Mouse (Mus musculus) heart, postnatal 0 days (tissue): ENCODE data around the gene Rfx8. TPM values are rescaled to one million over a fixed set of nuclear protein-coding genes. Genes with fewer than 3 reads are reported as not detected.
A peak's percentile ranks its signal among the peaks of the same experiment; 100 is the strongest.

Experiments
- ATAC-seq: fragments of 200-750 bp; cut with Nextera tagmentation; 2 replicates; pipeline ENCODE4 v1.8.0; 2017; ENCODE audit warnings: low read depth, moderate number of reproducible peaks, moderate library complexity; ENCODE audit not compliant: insufficient read depth
- DNase-seq: peaks from one replicate; pipeline ENCODE4 v3.0.0-alpha.2; 2016; ENCODE audit warnings: low spot score
- H3K27ac ChIP-seq: fragments of 300-500 bp; sonication (generic); 2 replicates; pipeline ENCODE4 v1.5.1; 2014; ENCODE audit warnings: low read depth, mild to moderate bottlenecking
- H3K27me3 ChIP-seq: fragments of 300-500 bp; sonication (generic); 2 replicates; pipeline ENCODE4 v1.6.1; 2014; ENCODE audit warnings: low read length, mixed read lengths; ENCODE audit not compliant: control insufficient read depth, insufficient read depth
- H3K36me3 ChIP-seq: fragments of 300-500 bp; sonication (generic); replicated peaks from 2 replicates; pipeline ENCODE4 v1.6.1; 2014; ENCODE audit warnings: low read length, mixed read lengths; ENCODE audit not compliant: control insufficient read depth, insufficient read depth
- H3K4me1 ChIP-seq: fragments of 300-500 bp; sonication (generic); 2 replicates; pipeline ENCODE4 v1.6.1; 2014; ENCODE audit warnings: antibody characterized with exemption; ENCODE audit not compliant: control insufficient read depth, insufficient read depth
- H3K4me2 ChIP-seq: fragments of 300-500 bp; sonication (generic); 2 replicates; pipeline ENCODE4 v1.6.1; 2014; ENCODE audit warnings: low read depth, mild to moderate bottlenecking, low read length, moderate library complexity
- H3K4me3 ChIP-seq: fragments of 300-500 bp; sonication (generic); 2 replicates; pipeline ENCODE4 v1.5.1; 2014; ENCODE audit warnings: low read depth, low read length
- H3K9ac ChIP-seq: fragments of 300-500 bp; sonication (generic); replicated peaks from 2 replicates; pipeline ENCODE4 v1.6.1; 2014; ENCODE audit warnings: low read depth, low read length, mixed read lengths
- H3K9me3 ChIP-seq: fragments of 300-500 bp; sonication (generic); replicated peaks from 2 replicates; pipeline ENCODE4 v1.6.1; 2016; ENCODE audit warnings: low read length; ENCODE audit not compliant: control insufficient read depth
- CTCF ChIP-seq: IDR thresholded peaks from 2 replicates; pipeline ENCODE4 v1.5.1; 2016; ENCODE audit warnings: antibody characterized with exemption, control low read depth, low read depth
- EP300 ChIP-seq: IDR thresholded peaks from 2 replicates; pipeline ENCODE4 v1.6.1; 2016; ENCODE audit warnings: antibody characterized with exemption, low read depth
- WGBS: fragments of 180-500 bp; shearing (Covaris S2); extraction: QIAGEN DNeasy Blood & Tissue Kit; methylation state at CpG from one replicate; pipeline ENCODE4 v1.1.7; 2014; 5-methylcytosine and 5-hydroxymethylcytosine counted together
- polyA plus RNA-seq: library from polyadenylated mRNA; unstranded; fragments of >200 nt; fragmentation: Nextera tagmentation; extraction: Ambion mirVana; gene quantifications from 2 replicates; pipeline ENCODE4 v1.2.1, GENCODE M21; 2015
- total RNA-seq: library from RNA; depleted of rRNA; stranded (reverse); fragments of >200 nt; gene quantifications from 2 replicates; pipeline ENCODE4 v1.2.3, GENCODE M21; 2014; ENCODE audit warnings: low replicate concordance

The Rfx8 gene
- total and polyA plus RNA-seq, 2 experiments from 2014 or later: 0.68 TPM; not detected in 1

DNA sequence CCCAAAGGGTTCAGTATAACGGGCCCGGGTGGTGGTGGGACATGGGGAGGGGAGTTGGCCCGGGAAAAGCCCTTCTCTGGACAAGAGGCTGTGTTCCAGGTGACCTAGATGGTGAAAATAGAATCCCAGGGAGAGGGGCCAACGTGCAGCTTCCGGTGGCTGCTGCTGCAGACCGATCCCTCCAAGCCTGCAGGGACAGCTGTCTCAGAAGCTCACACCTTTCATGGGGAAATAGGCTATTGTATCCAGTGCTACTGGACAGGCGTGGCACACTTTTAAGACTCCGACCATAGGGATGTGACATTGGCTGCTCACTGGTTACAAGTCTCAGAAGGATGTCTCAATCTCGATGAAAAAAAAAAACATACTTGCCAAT lies 542 bp upstream of the Rfx8 start:
- Histone ChIP-seq H3K9me3 (no peaks in the 10 kb centered on the region), H3K4me2 (peak overlapping the region; percentile 70), H3K9ac (peak overlapping the region; percentile 60), H3K36me3 (no peaks in the 10 kb centered on the region), H3K27ac (peak overlapping the region; percentile 50), H3K4me3 (peak overlapping the region; percentile 54), H3K4me1 (0 out of 2 replicates have a peak, but pooled peaks cover 7% of the 10 kb centered on the region), H3K27me3 (no peaks in the 10 kb centered on the region)
- WGBS: 20% methylated on average over 9 of the region's 9 CpGs
- TF ChIP-seq CTCF: no peak
- TF ChIP-seq EP300: no peak
- ATAC-seq: peak; percentile 55
- no peak for DNase-seq

DNA sequence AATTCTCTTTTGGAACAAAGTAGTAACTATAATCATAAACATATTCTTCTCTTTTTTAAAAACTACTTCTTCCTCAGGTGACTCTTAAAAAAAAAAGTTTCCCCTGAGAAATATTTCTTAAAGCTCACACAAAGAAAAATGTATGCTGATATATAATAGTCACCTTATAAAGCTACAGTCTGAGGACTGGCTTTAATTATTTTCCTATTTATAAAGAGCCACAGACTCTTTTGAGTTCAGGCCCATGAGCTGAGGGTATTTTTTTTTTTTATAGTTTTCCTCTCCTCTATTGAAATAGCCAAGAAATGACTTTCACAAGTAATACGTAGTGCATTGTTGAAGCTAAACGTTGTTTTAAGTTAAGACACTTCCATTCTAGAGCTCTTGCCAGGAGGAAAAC lies 611 bp downstream of the Rfx8 start:
- Histone ChIP-seq H3K4me1 (peaks cover 12% of the 10 kb centered on the region), H3K9ac (no peak overlapping the region)
- no peak for TF ChIP-seq CTCF
- no peak for TF ChIP-seq EP300

GRCm38 (mm10) chr1:39715551-39715950 lies 5.2 kb downstream of the Rfx8 start:
- no peak overlapping the region for H3K4me3 ChIP-seq
- H3K4me2 ChIP-seq: no peak overlapping the region
- no peaks in the 10 kb centered on the region for H3K36me3 ChIP-seq
- no peaks in the 10 kb centered on the region for H3K9me3 ChIP-seq
- peaks cover 19% of the 10 kb centered on the region for H3K4me1 ChIP-seq
- ATAC-seq: no peak
- TF ChIP-seq EP300 (no peak), CTCF (no peak)
- DNase-seq: no peak
- 70% methylated on average over 7 of the region's 7 CpGs for WGBS
- H3K9ac ChIP-seq: no peak overlapping the region
- H3K27me3 ChIP-seq: no peaks in the 10 kb centered on the region
- H3K27ac ChIP-seq: peak overlapping the region; percentile 87

More for the DNA sequence above, 611 bp downstream of the Rfx8 start:
- no peaks in the 10 kb centered on the region for H3K27me3 ChIP-seq
- DNase-seq: no peak
- H3K36me3 ChIP-seq: no peaks in the 10 kb centered on the region
- H3K9me3 ChIP-seq: no peaks in the 10 kb centered on the region
- WGBS: 35% methylated on average over 2 of the region's 2 CpGs
- no peak for ATAC-seq
- peak overlapping the region; percentile 70; the same call in 1 of the 2 replicates for H3K4me2 ChIP-seq
- peak overlapping the region; percentile 50 for H3K27ac ChIP-seq
- no peak overlapping the region for H3K4me3 ChIP-seq

GRCm38 (mm10) chr1:39714729-39715128 lies 6.1 kb downstream of the Rfx8 start:
- TF ChIP-seq CTCF (no peak), EP300 (no peak)
- H3K4me2 ChIP-seq: no peak overlapping the region
- 66% methylated on average over 3 of the region's 3 CpGs for WGBS

GRCm38 (mm10) chr1:39713842-39714658 lies 6.7 kb downstream of the Rfx8 start:
- Histone ChIP-seq H3K27me3 (no peaks in the 10 kb centered on the region), H3K4me1 (peaks cover 19% of the 10 kb centered on the region), H3K27ac (peak overlapping the region; percentile 87), H3K9me3 (no peaks in the 10 kb centered on the region), H3K9ac (no peak overlapping the region), H3K36me3 (no peaks in the 10 kb centered on the region), H3K4me2 (0 out of 2 replicates have a peak overlapping the region, but pooled peaks have one; percentile 1), H3K4me3 (no peak overlapping the region)
- DNase-seq: peak; percentile 92
- TF ChIP-seq CTCF: no peak
- TF ChIP-seq EP300: peak; percentile 94
- peak; percentile 84 for ATAC-seq
- WGBS: 41% methylated on average over 16 of the region's 16 CpGs

More at GRCm38 (mm10) chr1:39714729-39715128, 6.1 kb downstream of the Rfx8 start:
- Histone ChIP-seq H3K9me3 (no peaks in the 10 kb centered on the region), H3K9ac (no peak overlapping the region), H3K27me3 (no peaks in the 10 kb centered on the region), H3K27ac (peak overlapping the region; percentile 87), H3K36me3 (no peaks in the 10 kb centered on the region), H3K4me1 (peaks cover 19% of the 10 kb centered on the region), H3K4me3 (no peak overlapping the region)
- no peak for DNase-seq
- no peak for ATAC-seq
